Mouse (Mus musculus) erythroblast, adult 5-6 weeks (primary cell): Measurements from ENCODE around the gene Srp14. TPM values are rescaled to one million over a fixed set of nuclear protein-coding genes. Genes with fewer than 3 reads are reported as not detected.
A peak's percentile ranks its signal among the peaks of the same experiment; 100 is the strongest.

Source experiments
- ATAC-seq: replicated peaks from 2 replicates; pipeline ENCODE4 v1.8.0; 2016; ENCODE audit warnings: moderate number of reproducible peaks, mild to moderate bottlenecking, moderate TSS enrichment, inconsistent platforms; ENCODE audit not compliant: poor library complexity, low FRiP score, severe bottlenecking
- total RNA-seq, 2 experiments: library from RNA; stranded (forward) in 1 of 2; stranded (reverse) in 1 of 2; fragments of 150-400 nt in 1 of 2; fragments of 200-764, 138-1000 nt in 1 of 2; gene quantifications; 2 replicates each; pipeline versions ENCODE4 v1.2.3 to v1.2.4; 2015 to 2017; ENCODE audit warnings: low replicate concordance in 2 of 2

Gene Srp14
- total RNA-seq (2015; ENCODE audit: low replicate concordance) (39.8 and 109 TPM in 2 replicates), total RNA-seq (2017; ENCODE audit: low replicate concordance) (61.2 and 71.2 TPM in 2 replicates)

DNA sequence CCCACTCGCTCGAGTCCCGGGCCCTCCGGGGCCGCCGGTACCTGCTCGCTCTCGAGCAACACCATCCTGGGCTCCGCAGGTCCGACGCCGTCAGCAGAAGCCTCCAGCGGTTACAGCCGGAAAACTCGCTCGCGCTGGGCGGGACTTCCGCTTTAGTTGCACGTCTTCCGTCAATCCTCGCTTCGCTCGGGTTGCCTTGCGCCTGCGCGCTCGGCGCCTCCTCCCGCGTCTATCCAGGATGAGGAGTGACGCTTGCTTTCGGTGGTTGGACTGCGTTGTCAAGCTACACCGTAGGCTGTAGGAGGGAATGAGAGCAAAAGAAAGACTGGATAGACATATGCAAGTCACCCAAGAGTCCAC is at the start of gene Srp14:
TSS of gene Srp14 (minus strand) at position 162 of the 360 bp plus-strand sequence.
- ATAC-seq = peak; percentile 95

GRCm38 (mm10) chr2:118526545-118526944 is 47.0 kb upstream of the Srp14 start:
- no peak for ATAC-seq

DNA sequence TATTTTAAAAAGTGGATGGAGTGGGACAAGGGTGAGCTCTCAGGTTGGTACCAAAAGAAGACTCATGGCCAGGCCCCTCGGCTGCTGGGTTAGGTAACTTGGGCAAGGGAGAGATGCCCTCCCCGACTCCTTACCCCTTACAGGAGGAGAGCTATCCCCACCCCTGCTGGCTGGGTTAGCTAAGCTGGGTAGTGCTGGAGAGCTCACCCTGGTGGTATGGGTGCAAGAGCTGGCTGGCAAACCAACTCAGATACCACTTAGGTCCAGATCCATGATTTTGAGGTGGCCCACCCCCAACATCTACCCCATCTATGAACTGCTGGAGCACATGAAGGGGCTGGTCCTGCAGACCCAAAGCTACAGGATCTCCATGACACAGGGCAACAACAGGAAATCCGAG is 45.3 kb upstream of the Srp14 start:
- ATAC-seq = no peak

DNA sequence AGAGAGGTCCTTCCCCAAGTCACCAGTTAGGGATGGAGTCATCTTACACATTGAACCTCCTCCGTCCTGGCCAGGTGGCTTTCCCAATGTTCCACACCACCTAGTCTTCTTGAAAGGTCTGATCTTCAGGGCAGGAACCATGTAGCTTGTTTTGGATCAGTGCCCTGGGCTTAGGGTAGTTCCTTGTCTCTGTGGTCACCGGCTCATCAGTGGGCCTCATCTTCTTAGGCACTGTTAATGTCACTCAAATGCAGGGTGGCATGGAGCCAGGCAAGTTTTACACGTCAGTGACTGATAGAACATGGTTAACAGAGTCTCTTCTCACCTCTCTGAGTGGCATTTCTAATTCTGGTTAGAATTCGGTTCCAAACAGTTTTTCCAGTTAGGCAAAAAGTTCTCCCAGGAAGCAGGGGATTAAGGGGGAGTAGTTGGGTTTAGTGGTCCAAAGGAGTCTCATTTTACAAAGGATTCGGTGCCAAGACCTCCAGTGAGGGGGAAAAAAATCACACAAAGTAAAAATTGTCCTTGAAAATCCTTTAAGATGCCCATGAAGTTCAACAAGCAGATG is 43.7 kb upstream of the Srp14 start:
- ATAC-seq = no peak

GRCm38 (mm10) chr2:118522265-118522664 is 42.8 kb upstream of the Srp14 start:
- no peak for ATAC-seq

GRCm38 (mm10) chr2:118520042-118520933 is 40.8 kb upstream of the Srp14 start:
- no peak for ATAC-seq

GRCm38 (mm10) chr2:118512418-118513377 is 33.2 kb upstream of the Srp14 start:
- ATAC-seq = no peak

GRCm38 (mm10) chr2:118511779-118512417 is 32.4 kb upstream of the Srp14 start:
- no peak for ATAC-seq

- ATAC-seq = no peak
Observed at GRCm38 (mm10) chr2:118510447-118511310, 31.2 kb upstream of the Srp14 start.

GRCm38 (mm10) chr2:118509688-118510446 is 30.4 kb upstream of the Srp14 start:
- no peak for ATAC-seq

- no peak for ATAC-seq
Observed at GRCm38 (mm10) chr2:118507126-118507525, 27.6 kb upstream of the Srp14 start.

DNA sequence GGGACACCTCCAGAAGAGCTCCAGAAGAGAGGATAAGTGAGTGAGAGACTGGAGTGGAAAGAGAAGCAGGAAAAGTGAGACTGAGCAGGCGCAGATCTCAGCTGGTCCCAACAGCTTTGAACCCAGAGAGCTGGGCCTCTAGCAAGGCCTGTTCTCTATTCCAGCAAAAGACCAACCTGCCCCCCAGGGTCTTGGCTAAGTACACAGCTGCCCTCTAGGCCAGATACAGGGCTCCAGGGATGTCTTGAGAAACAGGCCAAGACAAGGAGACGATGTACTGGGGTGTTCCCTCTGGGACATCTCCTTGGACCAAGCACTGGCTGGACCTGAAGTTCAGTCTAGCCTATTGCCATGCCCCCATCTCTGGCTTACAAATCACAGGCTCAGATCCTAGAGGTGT is 20.7 kb upstream of the Srp14 start:
- no peak for ATAC-seq

GRCm38 (mm10) chr2:118499135-118499961 is 19.8 kb upstream of the Srp14 start:
- ATAC-seq = no peak

GRCm38 (mm10) chr2:118498476-118498875 is 19.0 kb upstream of the Srp14 start:
- ATAC-seq = no peak

DNA sequence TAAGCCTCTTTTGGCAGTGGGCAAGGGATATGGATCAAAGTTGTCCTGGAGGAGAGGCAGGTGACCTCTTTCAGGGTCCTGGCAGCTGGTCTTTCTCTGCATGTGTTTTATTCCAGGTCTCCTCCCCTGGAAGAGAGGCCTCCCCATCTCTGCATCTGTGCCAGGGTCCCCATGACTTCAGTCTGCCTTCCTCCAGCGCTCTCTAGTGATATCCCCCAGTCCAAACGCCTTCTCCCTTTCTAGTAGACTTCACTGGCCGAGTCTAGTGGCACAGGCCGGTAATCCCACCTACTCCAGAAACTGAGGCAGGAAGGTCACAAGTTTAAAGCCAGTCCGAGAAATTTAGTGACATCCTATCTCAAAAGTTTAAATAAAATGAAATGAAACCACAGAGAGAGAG is 18.4 kb upstream of the Srp14 start:
- ATAC-seq = no peak

- ATAC-seq = no peak
Observed at GRCm38 (mm10) chr2:118495024-118495423, 15.5 kb upstream of the Srp14 start.

GRCm38 (mm10) chr2:118491741-118492395 is 12.4 kb upstream of the Srp14 start:
- no peak for ATAC-seq
